Mouse (Mus musculus): ENCODE data around the gene Ap4b1. TPM values are rescaled to one million over a fixed set of nuclear protein-coding genes. Genes with fewer than 3 reads are reported as not detected.
"Not testable (repeated sequence)": the region's sequence is repeated elsewhere in the genome, so short reads cannot be mapped to it uniquely, and the experiment has no call there.

The Ap4b1 gene
- polyA plus RNA-seq, 1 experiment from 2014 or later: 25.9 TPM

- no peaks in the 10 kb centered on the region for H3K27me3 ChIP-seq (replicated peaks; ENCODE audit: control insufficient read depth, insufficient read depth, low read length)
- no peaks in the 10 kb centered on the region for H3K4me1 ChIP-seq (ENCODE audit: control insufficient read depth, insufficient read depth, low read length)
- H3K4me2 ChIP-seq (ENCODE audit: low read length): no peak overlapping the region
- no peaks in the 10 kb centered on the region for H3K36me3 ChIP-seq (ENCODE audit: control insufficient read depth, insufficient read depth, low read length)
- DNase-seq (ENCODE audit: low spot score): no peak
- no peaks in the 10 kb centered on the region for H3K9me3 ChIP-seq (replicated peaks; ENCODE audit: control insufficient read depth, low read length)
- H3K27ac ChIP-seq (ENCODE audit: low read depth, low read length): no peak overlapping the region
- H3K4me3 ChIP-seq (ENCODE audit: low read depth, low read length): no peak overlapping the region
- H3K9ac ChIP-seq (ENCODE audit: low read length): no peak overlapping the region
- WGBS: 95% methylated on average over 5 of the region's 5 CpGs
- no peak for ATAC-seq
Observed at GRCm38 (mm10) chr3:103836453-103836852, 27.1 kb downstream of the Ap4b1 start.

- DNase-seq (ENCODE audit: low spot score): no peak
- Histone ChIP-seq H3K4me3 (ENCODE audit: low read depth, low read length) (no peak overlapping the region), H3K9me3 (replicated peaks; ENCODE audit: control insufficient read depth, low read length) (no peaks in the 10 kb centered on the region), H3K27me3 (replicated peaks; ENCODE audit: control insufficient read depth, insufficient read depth, low read length) (no peaks in the 10 kb centered on the region), H3K27ac (ENCODE audit: low read depth, low read length) (no peak overlapping the region), H3K9ac (ENCODE audit: low read length) (no peak overlapping the region), H3K4me2 (ENCODE audit: low read length) (no peak overlapping the region), H3K4me1 (ENCODE audit: control insufficient read depth, insufficient read depth, low read length) (no peaks in the 10 kb centered on the region), H3K36me3 (ENCODE audit: control insufficient read depth, insufficient read depth, low read length) (no peaks in the 10 kb centered on the region)
- no peak for ATAC-seq
- WGBS: 91% methylated on average over 6 of the region's 6 CpGs
Observed at GRCm38 (mm10) chr3:103839711-103840110, 30.4 kb downstream of the Ap4b1 start.

- not testable (repeated sequence) for H3K4me2 ChIP-seq (ENCODE audit: low read length); H3K9ac ChIP-seq (ENCODE audit: low read length); H3K36me3 ChIP-seq (ENCODE audit: control insufficient read depth, insufficient read depth, low read length); H3K27ac ChIP-seq (ENCODE audit: low read depth, low read length); ATAC-seq; DNase-seq (ENCODE audit: low spot score); H3K4me3 ChIP-seq (ENCODE audit: low read depth, low read length); H3K27me3 ChIP-seq (replicated peaks; ENCODE audit: control insufficient read depth, insufficient read depth, low read length); H3K4me1 ChIP-seq (ENCODE audit: control insufficient read depth, insufficient read depth, low read length); H3K9me3 ChIP-seq (replicated peaks; ENCODE audit: control insufficient read depth, low read length)
- 79% methylated on average over 3 of the region's 3 CpGs for WGBS
Observed at GRCm38 (mm10) chr3:103840195-103840594, 30.9 kb downstream of the Ap4b1 start.

GRCm38 (mm10) chr3:103840946-103841345 lies 31.6 kb downstream of the Ap4b1 start:
- H3K27me3 ChIP-seq (replicated peaks; ENCODE audit: control insufficient read depth, insufficient read depth, low read length); H3K36me3 ChIP-seq (ENCODE audit: control insufficient read depth, insufficient read depth, low read length); H3K27ac ChIP-seq (ENCODE audit: low read depth, low read length); H3K9ac ChIP-seq (ENCODE audit: low read length); H3K4me3 ChIP-seq (ENCODE audit: low read depth, low read length); H3K4me1 ChIP-seq (ENCODE audit: control insufficient read depth, insufficient read depth, low read length); H3K4me2 ChIP-seq (ENCODE audit: low read length); H3K9me3 ChIP-seq (replicated peaks; ENCODE audit: control insufficient read depth, low read length); ATAC-seq; DNase-seq (ENCODE audit: low spot score): not testable (repeated sequence)
- 92% methylated on average over 7 of the region's 7 CpGs for WGBS

GRCm38 (mm10) chr3:103850644-103851363 lies 41.5 kb downstream of the Ap4b1 start:
- Histone ChIP-seq H3K9ac (ENCODE audit: low read length) (no peak overlapping the region), H3K27ac (ENCODE audit: low read depth, low read length) (no peak overlapping the region), H3K27me3 (replicated peaks; ENCODE audit: control insufficient read depth, insufficient read depth, low read length) (no peaks in the 10 kb centered on the region), H3K4me2 (ENCODE audit: low read length) (no peak overlapping the region), H3K9me3 (replicated peaks; ENCODE audit: control insufficient read depth, low read length) (no peaks in the 10 kb centered on the region), H3K4me1 (ENCODE audit: control insufficient read depth, insufficient read depth, low read length) (no peaks in the 10 kb centered on the region), H3K4me3 (ENCODE audit: low read depth, low read length) (no peak overlapping the region), H3K36me3 (ENCODE audit: control insufficient read depth, insufficient read depth, low read length) (no peaks in the 10 kb centered on the region)
- DNase-seq (ENCODE audit: low spot score) (no peak), ATAC-seq (no peak)
- WGBS: 83% methylated on average over 9 of the region's 9 CpGs

- Histone ChIP-seq H3K4me2 (ENCODE audit: low read length) (no peak overlapping the region), H3K9ac (ENCODE audit: low read length) (no peak overlapping the region), H3K4me3 (ENCODE audit: low read depth, low read length) (no peak overlapping the region), H3K4me1 (ENCODE audit: control insufficient read depth, insufficient read depth, low read length) (no peaks in the 10 kb centered on the region), H3K27me3 (replicated peaks; ENCODE audit: control insufficient read depth, insufficient read depth, low read length) (no peaks in the 10 kb centered on the region), H3K36me3 (ENCODE audit: control insufficient read depth, insufficient read depth, low read length) (no peaks in the 10 kb centered on the region), H3K27ac (ENCODE audit: low read depth, low read length) (no peak overlapping the region), H3K9me3 (replicated peaks; ENCODE audit: control insufficient read depth, low read length) (no peaks in the 10 kb centered on the region)
- WGBS: 92% methylated on average over 6 of the region's 6 CpGs
- ATAC-seq (no peak), DNase-seq (ENCODE audit: low spot score) (no peak)
Observed at GRCm38 (mm10) chr3:103851481-103851880, 42.2 kb downstream of the Ap4b1 start.

GRCm38 (mm10) chr3:103851882-103852281 lies 42.6 kb downstream of the Ap4b1 start:
- no peaks in the 10 kb centered on the region for H3K4me1 ChIP-seq (ENCODE audit: control insufficient read depth, insufficient read depth, low read length)
- H3K36me3 ChIP-seq (ENCODE audit: control insufficient read depth, insufficient read depth, low read length): no peaks in the 10 kb centered on the region
- H3K9ac ChIP-seq (ENCODE audit: low read length): no peak overlapping the region
- H3K4me3 ChIP-seq (ENCODE audit: low read depth, low read length): no peak overlapping the region
- H3K27me3 ChIP-seq (replicated peaks; ENCODE audit: control insufficient read depth, insufficient read depth, low read length): no peaks in the 10 kb centered on the region
- no peak overlapping the region for H3K27ac ChIP-seq (ENCODE audit: low read depth, low read length)
- H3K4me2 ChIP-seq (ENCODE audit: low read length): no peak overlapping the region
- no peaks in the 10 kb centered on the region for H3K9me3 ChIP-seq (replicated peaks; ENCODE audit: control insufficient read depth, low read length)
- 92% methylated on average over 8 of the region's 8 CpGs for WGBS
- ATAC-seq (no peak), DNase-seq (ENCODE audit: low spot score) (no peak)

GRCm38 (mm10) chr3:103852565-103853299 lies 43.4 kb downstream of the Ap4b1 start:
- DNase-seq (ENCODE audit: low spot score) (peak; percentile 29), ATAC-seq (no peak)
- Histone ChIP-seq H3K4me2 (ENCODE audit: low read length) (no peak overlapping the region), H3K27me3 (replicated peaks; ENCODE audit: control insufficient read depth, insufficient read depth, low read length) (no peaks in the 10 kb centered on the region), H3K27ac (ENCODE audit: low read depth, low read length) (no peak overlapping the region), H3K4me1 (ENCODE audit: control insufficient read depth, insufficient read depth, low read length) (no peaks in the 10 kb centered on the region), H3K9ac (ENCODE audit: low read length) (no peak overlapping the region), H3K36me3 (ENCODE audit: control insufficient read depth, insufficient read depth, low read length) (no peaks in the 10 kb centered on the region), H3K9me3 (replicated peaks; ENCODE audit: control insufficient read depth, low read length) (no peaks in the 10 kb centered on the region), H3K4me3 (ENCODE audit: low read depth, low read length) (no peak overlapping the region)
- WGBS: 70% methylated on average over 3 of the region's 3 CpGs

- Histone ChIP-seq H3K4me2 (ENCODE audit: low read length) (no peak overlapping the region), H3K27ac (ENCODE audit: low read depth, low read length) (no peak overlapping the region), H3K9ac (ENCODE audit: low read length) (no peak overlapping the region), H3K4me1 (ENCODE audit: control insufficient read depth, insufficient read depth, low read length) (no peaks in the 10 kb centered on the region), H3K27me3 (replicated peaks; ENCODE audit: control insufficient read depth, insufficient read depth, low read length) (no peaks in the 10 kb centered on the region), H3K36me3 (ENCODE audit: control insufficient read depth, insufficient read depth, low read length) (no peaks in the 10 kb centered on the region), H3K4me3 (ENCODE audit: low read depth, low read length) (no peak overlapping the region), H3K9me3 (replicated peaks; ENCODE audit: control insufficient read depth, low read length) (no peaks in the 10 kb centered on the region)
- WGBS: 76% methylated on average over 8 of the region's 8 CpGs
- no peak for ATAC-seq
- DNase-seq (ENCODE audit: low spot score): no peak
Observed at GRCm38 (mm10) chr3:103853804-103854203, 44.5 kb downstream of the Ap4b1 start.

Data from forebrain, embryonic 14.5 days (tissue).